Mouse (Mus musculus): ENCODE data around the gene Galnt14. TPM values are rescaled to one million over a fixed set of nuclear protein-coding genes. Genes with fewer than 3 reads are reported as not detected.

The Galnt14 gene
- polyA plus RNA-seq, 1 experiment from 2014 or later, result 5.1 TPM

GRCm38 (mm10) chr17:73649371-73649770, 60.9 kb downstream of the Galnt14 start:
- Histone ChIP-seq H3K27me3 (ENCODE audit: control insufficient read depth, insufficient read depth, low read length) (no peaks in the 10 kb centered on the region), H3K9ac (ENCODE audit: low read depth, low read length) (no peak overlapping the region), H3K4me1 (replicated peaks; ENCODE audit: control insufficient read depth, insufficient read depth, low read length) (no peaks in the 10 kb centered on the region), H3K36me3 (ENCODE audit: control insufficient read depth, insufficient read depth, low read length) (no peaks in the 10 kb centered on the region), H3K4me3 (ENCODE audit: low read depth, low read length) (no peak overlapping the region), H3K27ac (ENCODE audit: low read depth, low read length) (no peak overlapping the region), H3K9me3 (ENCODE audit: control insufficient read depth, low read length) (no peaks in the 10 kb centered on the region), H3K4me2 (replicated peaks; ENCODE audit: low read depth, low read length) (no peak overlapping the region)
- ATAC-seq (ENCODE audit: low FRiP score) (no peak), DNase-seq (ENCODE audit: low spot score) (no peak)
- 77% methylated on average over 6 of the region's 6 CpGs for WGBS

- 92% methylated on average over 7 of the region's 7 CpGs for WGBS
- ATAC-seq (ENCODE audit: low FRiP score), result no peak
Measured at GRCm38 (mm10) chr17:73641676-73642075, 68.6 kb downstream of the Galnt14 start.

GRCm38 (mm10) chr17:73640117-73640480, 70.2 kb downstream of the Galnt14 start:
- H3K9ac ChIP-seq (ENCODE audit: low read depth, low read length), result no peak overlapping the region
- no peak overlapping the region for H3K27ac ChIP-seq (ENCODE audit: low read depth, low read length)
- no peaks in the 10 kb centered on the region for H3K36me3 ChIP-seq (ENCODE audit: control insufficient read depth, insufficient read depth, low read length)
- DNase-seq (ENCODE audit: low spot score), result no peak
- no peaks in the 10 kb centered on the region; the same call in 1 of the 2 replicates for H3K27me3 ChIP-seq (ENCODE audit: control insufficient read depth, insufficient read depth, low read length)
- no peak overlapping the region for H3K4me2 ChIP-seq (replicated peaks; ENCODE audit: low read depth, low read length)
- H3K9me3 ChIP-seq (ENCODE audit: control insufficient read depth, low read length), result no peaks in the 10 kb centered on the region
- no peak overlapping the region for H3K4me3 ChIP-seq (ENCODE audit: low read depth, low read length)
- no peak for ATAC-seq (ENCODE audit: low FRiP score)
- H3K4me1 ChIP-seq (replicated peaks; ENCODE audit: control insufficient read depth, insufficient read depth, low read length), result 0 out of 2 replicates have a peak, but pooled peaks cover 2% of the 10 kb centered on the region
- WGBS, result 57% methylated on average over 3 of the region's 3 CpGs

More at GRCm38 (mm10) chr17:73641676-73642075, 68.6 kb downstream of the Galnt14 start:
- Histone ChIP-seq H3K4me3 (ENCODE audit: low read depth, low read length) (no peak overlapping the region), H3K4me2 (replicated peaks; ENCODE audit: low read depth, low read length) (no peak overlapping the region), H3K4me1 (replicated peaks; ENCODE audit: control insufficient read depth, insufficient read depth, low read length) (0 out of 2 replicates have a peak, but pooled peaks cover 2% of the 10 kb centered on the region), H3K9me3 (ENCODE audit: control insufficient read depth, low read length) (no peaks in the 10 kb centered on the region), H3K27ac (ENCODE audit: low read depth, low read length) (no peak overlapping the region), H3K27me3 (ENCODE audit: control insufficient read depth, insufficient read depth, low read length) (no peaks in the 10 kb centered on the region; the same call in 1 of the 2 replicates), H3K9ac (ENCODE audit: low read depth, low read length) (no peak overlapping the region), H3K36me3 (ENCODE audit: control insufficient read depth, insufficient read depth, low read length) (no peaks in the 10 kb centered on the region)
- no peak for DNase-seq (ENCODE audit: low spot score)

- H3K36me3 ChIP-seq (ENCODE audit: control insufficient read depth, insufficient read depth, low read length), result no peaks in the 10 kb centered on the region
- H3K9ac ChIP-seq (ENCODE audit: low read depth, low read length), result no peak overlapping the region
- peak; percentile 17 for DNase-seq (ENCODE audit: low spot score)
- 40% methylated on average over 6 of the region's 6 CpGs for WGBS
- H3K4me1 ChIP-seq (replicated peaks; ENCODE audit: control insufficient read depth, insufficient read depth, low read length), result 0 out of 2 replicates have a peak, but pooled peaks cover 2% of the 10 kb centered on the region
- H3K27me3 ChIP-seq (ENCODE audit: control insufficient read depth, insufficient read depth, low read length), result no peaks in the 10 kb centered on the region; the same call in 1 of the 2 replicates
- no peaks in the 10 kb centered on the region for H3K9me3 ChIP-seq (ENCODE audit: control insufficient read depth, low read length)
- no peak overlapping the region for H3K27ac ChIP-seq (ENCODE audit: low read depth, low read length)
- ATAC-seq (ENCODE audit: low FRiP score), result peak; percentile 67
- H3K4me2 ChIP-seq (replicated peaks; ENCODE audit: low read depth, low read length), result no peak overlapping the region
- no peak overlapping the region for H3K4me3 ChIP-seq (ENCODE audit: low read depth, low read length)
Measured at GRCm38 (mm10) chr17:73639401-73640116, 70.7 kb downstream of the Galnt14 start.

GRCm38 (mm10) chr17:73636988-73637387, 73.3 kb downstream of the Galnt14 start:
- H3K4me3 ChIP-seq (ENCODE audit: low read depth, low read length), result no peak overlapping the region
- H3K36me3 ChIP-seq (ENCODE audit: control insufficient read depth, insufficient read depth, low read length), result no peaks in the 10 kb centered on the region
- H3K27me3 ChIP-seq (ENCODE audit: control insufficient read depth, insufficient read depth, low read length), result no peaks in the 10 kb centered on the region; the same call in 1 of the 2 replicates
- ATAC-seq (ENCODE audit: low FRiP score), result no peak
- DNase-seq (ENCODE audit: low spot score), result no peak
- no peak overlapping the region for H3K27ac ChIP-seq (ENCODE audit: low read depth, low read length)
- H3K4me2 ChIP-seq (replicated peaks; ENCODE audit: low read depth, low read length), result no peak overlapping the region
- no peak overlapping the region for H3K9ac ChIP-seq (ENCODE audit: low read depth, low read length)
- no peaks in the 10 kb centered on the region for H3K9me3 ChIP-seq (ENCODE audit: control insufficient read depth, low read length)
- 91% methylated on average over 5 of the region's 5 CpGs for WGBS
- H3K4me1 ChIP-seq (replicated peaks; ENCODE audit: control insufficient read depth, insufficient read depth, low read length), result no peaks in the 10 kb centered on the region; the same call in 1 of the 2 replicates

GRCm38 (mm10) chr17:73634896-73635295, 75.4 kb downstream of the Galnt14 start:
- DNase-seq (ENCODE audit: low spot score), result peak; percentile 24
- no peaks in the 10 kb centered on the region for H3K9me3 ChIP-seq (ENCODE audit: control insufficient read depth, low read length)
- H3K4me1 ChIP-seq (replicated peaks; ENCODE audit: control insufficient read depth, insufficient read depth, low read length), result no peaks in the 10 kb centered on the region; the same call in 1 of the 2 replicates
- WGBS, result 50% methylated on average over 2 of the region's 2 CpGs
- no peak overlapping the region for H3K4me2 ChIP-seq (replicated peaks; ENCODE audit: low read depth, low read length)
- no peaks in the 10 kb centered on the region for H3K36me3 ChIP-seq (ENCODE audit: control insufficient read depth, insufficient read depth, low read length)
- H3K27ac ChIP-seq (ENCODE audit: low read depth, low read length), result no peak overlapping the region
- no peaks in the 10 kb centered on the region; the same call in 1 of the 2 replicates for H3K27me3 ChIP-seq (ENCODE audit: control insufficient read depth, insufficient read depth, low read length)
- peak; percentile 21; the same call in 1 of the 2 replicates for ATAC-seq (ENCODE audit: low FRiP score)
- no peak overlapping the region for H3K4me3 ChIP-seq (ENCODE audit: low read depth, low read length)
- H3K9ac ChIP-seq (ENCODE audit: low read depth, low read length), result no peak overlapping the region

GRCm38 (mm10) chr17:73633991-73634710, 76.1 kb downstream of the Galnt14 start:
- ATAC-seq (ENCODE audit: low FRiP score) (peak; percentile 50; the same call in 1 of the 2 replicates), DNase-seq (ENCODE audit: low spot score) (peak; percentile 10)
- no peaks in the 10 kb centered on the region for H3K9me3 ChIP-seq (ENCODE audit: control insufficient read depth, low read length)
- peak overlapping the region; percentile 27; the same call in 1 of the 2 replicates for H3K27ac ChIP-seq (ENCODE audit: low read depth, low read length)
- H3K9ac ChIP-seq (ENCODE audit: low read depth, low read length), result no peak overlapping the region
- no peak overlapping the region for H3K4me2 ChIP-seq (replicated peaks; ENCODE audit: low read depth, low read length)
- no peaks in the 10 kb centered on the region; the same call in 1 of the 2 replicates for H3K27me3 ChIP-seq (ENCODE audit: control insufficient read depth, insufficient read depth, low read length)
- 62% methylated on average over 11 of the region's 11 CpGs for WGBS
- H3K4me1 ChIP-seq (replicated peaks; ENCODE audit: control insufficient read depth, insufficient read depth, low read length), result no peaks in the 10 kb centered on the region; the same call in 1 of the 2 replicates
- no peaks in the 10 kb centered on the region for H3K36me3 ChIP-seq (ENCODE audit: control insufficient read depth, insufficient read depth, low read length)
- H3K4me3 ChIP-seq (ENCODE audit: low read depth, low read length), result no peak overlapping the region

- no peak for ATAC-seq (ENCODE audit: low FRiP score)
Measured at GRCm38 (mm10) chr17:73628263-73628914, 81.9 kb downstream of the Galnt14 start.

More at GRCm38 (mm10) chr17:73628263-73628914, 81.9 kb downstream of the Galnt14 start:
- H3K27me3 ChIP-seq (ENCODE audit: control insufficient read depth, insufficient read depth, low read length), result no peaks in the 10 kb centered on the region
- H3K27ac ChIP-seq (ENCODE audit: low read depth, low read length), result no peak overlapping the region
- H3K4me1 ChIP-seq (replicated peaks; ENCODE audit: control insufficient read depth, insufficient read depth, low read length), result no peaks in the 10 kb centered on the region
- H3K9me3 ChIP-seq (ENCODE audit: control insufficient read depth, low read length), result no peaks in the 10 kb centered on the region
- WGBS, result 91% methylated on average over 14 of the region's 14 CpGs
- H3K4me3 ChIP-seq (ENCODE audit: low read depth, low read length), result no peak overlapping the region
- no peaks in the 10 kb centered on the region for H3K36me3 ChIP-seq (ENCODE audit: control insufficient read depth, insufficient read depth, low read length)
- H3K9ac ChIP-seq (ENCODE audit: low read depth, low read length), result no peak overlapping the region
- no peak for DNase-seq (ENCODE audit: low spot score)
- H3K4me2 ChIP-seq (replicated peaks; ENCODE audit: low read depth, low read length), result no peak overlapping the region

Data from hindbrain, embryonic 11.5 days (tissue).